Mouse (Mus musculus): ENCODE measurements at regions not wholly inside any gene's neighbourhood (a gene's known extent, or its start where the extent isn't known, plus 50 kb on each side); places are given as distances from the start of the nearest gene placed in this dataset.

DNA sequence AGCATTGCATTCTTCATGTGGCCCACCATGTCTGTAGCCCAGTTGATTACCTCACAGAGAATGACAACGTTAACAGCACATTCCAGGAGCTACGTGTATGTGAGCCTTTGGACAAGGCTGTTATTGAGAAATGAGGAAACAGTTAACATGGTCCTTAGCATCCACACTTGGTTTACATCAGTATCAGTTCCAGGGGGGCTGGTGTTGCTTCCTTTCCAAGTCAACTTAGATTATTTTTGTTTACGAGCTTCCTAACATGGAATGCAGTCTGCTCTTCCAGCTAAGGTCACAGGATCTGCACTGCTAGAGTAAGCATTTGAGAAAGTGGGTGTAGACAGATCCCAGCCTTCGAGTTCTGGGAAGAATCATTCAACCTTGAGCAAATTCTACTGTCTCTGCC lies 239.4 kb upstream of the Ttc29 start:
- TF ChIP-seq CTCF (IDR thresholded peaks at IDR 0.05 in 2 of 3, conservative IDR thresholded peaks at IDR 0.05 in 1 of 3; ENCODE audit: control insufficient read depth in 1 of 3, insufficient read depth in 1 of 3, low read depth in 2 of 3, low read length in 3 of 3, poor library complexity in 1 of 3, severe bottlenecking in 1 of 3) (no peak), BHLHE40 (IDR thresholded peaks at IDR 0.05; ENCODE audit: borderline replicate concordance, low read depth, low read length) (no peak), USF1 (IDR thresholded peaks at IDR 0.05; ENCODE audit: low read depth, low read length) (no peak), POLR2A (IDR thresholded peaks at IDR 0.05; ENCODE audit: control insufficient read depth in 1 of 2, insufficient read depth in 1 of 2, low read depth in 1 of 2, low read length in 2 of 2, poor library complexity in 1 of 2) (no peak), POLR2AphosphoS5 (IDR thresholded peaks at IDR 0.05; ENCODE audit: borderline replicate concordance, low read depth, low read length) (no peak), ZKSCAN1 (IDR thresholded peaks at IDR 0.05; ENCODE audit: low read depth, low read length) (no peak), ZNF384 (IDR thresholded peaks at IDR 0.05; ENCODE audit: low read depth, low read length) (no peak), ZMIZ1 (IDR thresholded peaks at IDR 0.05; ENCODE audit: low read depth, low read length) (no peak), RAD21 (IDR thresholded peaks at IDR 0.05; ENCODE audit: low read depth, low read length) (no peak), SIN3A (IDR thresholded peaks at IDR 0.05; ENCODE audit: low read length) (no peak)
